Mouse (Mus musculus): ENCODE results near the gene Plekhg2.

Plekhg2 gene

GRCm38 (mm10) chr7:28338108-28338998 lies 34.0 kb downstream of the Plekhg2 start, which contains the start of gene Supt5:
Supt5 (minus strand) TSS chr7:28338746.
- DNase-seq (ENCODE audit: extremely low spot score, low read depth, low spot score), result peak; percentile 94

GRCm38 (mm10) chr7:28335471-28335870 lies 36.9 kb downstream of the Plekhg2 start:
- no peak for DNase-seq (ENCODE audit: extremely low spot score, low read depth, low spot score)

- DNase-seq (ENCODE audit: extremely low spot score, low read depth, low spot score), result no peak
These were observed 37.9 kb downstream of the Plekhg2 start for GRCm38 (mm10) chr7:28334534-28334933.

GRCm38 (mm10) chr7:28328260-28328659 lies 44.1 kb downstream of the Plekhg2 start:
- DNase-seq (ENCODE audit: extremely low spot score, low read depth, low spot score), result no peak

GRCm38 (mm10) chr7:28326457-28326856 lies 45.9 kb downstream of the Plekhg2 start:
- no peak for DNase-seq (ENCODE audit: extremely low spot score, low read depth, low spot score)

- no peak for DNase-seq (ENCODE audit: extremely low spot score, low read depth, low spot score)
These were observed 47.1 kb downstream of the Plekhg2 start for GRCm38 (mm10) chr7:28325293-28325692.

- DNase-seq (ENCODE audit: extremely low spot score, low read depth, low spot score), result no peak
These were observed 50.3 kb downstream of the Plekhg2 start for GRCm38 (mm10) chr7:28321974-28322720.

- DNase-seq (ENCODE audit: extremely low spot score, low read depth, low spot score), result no peak
These were observed 53.7 kb downstream of the Plekhg2 start for GRCm38 (mm10) chr7:28318714-28319113.

GRCm38 (mm10) chr7:28318036-28318435 lies 54.4 kb downstream of the Plekhg2 start:
- no peak for DNase-seq (ENCODE audit: extremely low spot score, low read depth, low spot score)

GRCm38 (mm10) chr7:28311926-28312543 lies 60.4 kb downstream of the Plekhg2 start, which contains the start of gene Timm50:
Timm50 (minus strand) TSS chr7:28312072.
- peak; percentile 93 for DNase-seq (ENCODE audit: extremely low spot score, low read depth, low spot score)

- no peak for DNase-seq (ENCODE audit: extremely low spot score, low read depth, low spot score)
These were observed 61.1 kb downstream of the Plekhg2 start for GRCm38 (mm10) chr7:28311151-28311925.

- no peak for DNase-seq (ENCODE audit: extremely low spot score, low read depth, low spot score)
These were observed 62.7 kb downstream of the Plekhg2 start for GRCm38 (mm10) chr7:28309737-28310136.
